Mouse (Mus musculus): Measurements from ENCODE around the gene Sh3rf3. TPM values are rescaled to one million over a fixed set of nuclear protein-coding genes. Genes with fewer than 3 reads are reported as not detected.

Sh3rf3 gene
- polyA plus RNA-seq, 1 experiment from 2014 or later, result 0.04 TPM

- peak overlapping the region; percentile 72; the same call in 1 of the 2 replicates for H3K27ac ChIP-seq (ENCODE audit: low read length)
- no peak overlapping the region for H3K4me3 ChIP-seq (ENCODE audit: low read depth, low read length)
- H3K9me3 ChIP-seq (replicated peaks; ENCODE audit: control insufficient read depth, low read length), result no peaks in the 10 kb centered on the region
- H3K27me3 ChIP-seq (ENCODE audit: control insufficient read depth, insufficient read depth, low read depth, low read length), result no peaks in the 10 kb centered on the region
- peak; percentile 85 for ATAC-seq (ENCODE audit: low read depth)
- H3K9ac ChIP-seq (ENCODE audit: low read depth, low read length), result no peak overlapping the region
- 20% methylated on average over 4 of the region's 4 CpGs for WGBS (ENCODE audit: insufficient replicate concordance)
- peaks cover 15% of the 10 kb centered on the region for H3K4me1 ChIP-seq (ENCODE audit: control insufficient read depth, low read depth, low read length)
- H3K36me3 ChIP-seq (ENCODE audit: control insufficient read depth, insufficient read depth), result no peaks in the 10 kb centered on the region
- 0 out of 2 replicates have a peak overlapping the region, but pooled peaks have one; percentile 6 for H3K4me2 ChIP-seq (ENCODE audit: low read depth, low read length)
Measured at GRCm38 (mm10) chr10:59162185-59162897, 349.2 kb downstream of the Sh3rf3 start.

GRCm38 (mm10) chr10:59166104-59166944 is 353.2 kb downstream of the Sh3rf3 start:
- Histone ChIP-seq H3K4me3 (ENCODE audit: low read depth, low read length) (peak overlapping the region; percentile 14; the same call in 1 of the 2 replicates), H3K9me3 (replicated peaks; ENCODE audit: control insufficient read depth, low read length) (no peaks in the 10 kb centered on the region), H3K27ac (ENCODE audit: low read length) (no peak overlapping the region), H3K9ac (ENCODE audit: low read depth, low read length) (0 out of 2 replicates have a peak overlapping the region, but pooled peaks have one; percentile 21), H3K4me2 (ENCODE audit: low read depth, low read length) (peak overlapping the region; percentile 35), H3K36me3 (ENCODE audit: control insufficient read depth, insufficient read depth) (no peaks in the 10 kb centered on the region), H3K27me3 (ENCODE audit: control insufficient read depth, insufficient read depth, low read depth, low read length) (no peaks in the 10 kb centered on the region), H3K4me1 (ENCODE audit: control insufficient read depth, low read depth, low read length) (peaks cover 15% of the 10 kb centered on the region)
- 43% methylated on average over 14 of the region's 14 CpGs for WGBS (ENCODE audit: insufficient replicate concordance)
- ATAC-seq (ENCODE audit: low read depth), result 0 out of 2 replicates have a peak, but pooled peaks have one; percentile 53

- H3K4me3 ChIP-seq (ENCODE audit: low read depth, low read length), result no peak overlapping the region
- H3K27ac ChIP-seq (ENCODE audit: low read length), result no peak overlapping the region
- 52% methylated on average over 3 of the region's 3 CpGs for WGBS (ENCODE audit: insufficient replicate concordance)
- no peaks in the 10 kb centered on the region for H3K36me3 ChIP-seq (ENCODE audit: control insufficient read depth, insufficient read depth)
- peaks cover 4% of the 10 kb centered on the region; the same call in 1 of the 2 replicates for H3K4me1 ChIP-seq (ENCODE audit: control insufficient read depth, low read depth, low read length)
- H3K9ac ChIP-seq (ENCODE audit: low read depth, low read length), result no peak overlapping the region
- no peak overlapping the region for H3K4me2 ChIP-seq (ENCODE audit: low read depth, low read length)
- no peaks in the 10 kb centered on the region for H3K9me3 ChIP-seq (replicated peaks; ENCODE audit: control insufficient read depth, low read length)
- ATAC-seq (ENCODE audit: low read depth), result no peak
- no peaks in the 10 kb centered on the region for H3K27me3 ChIP-seq (ENCODE audit: control insufficient read depth, insufficient read depth, low read depth, low read length)
Measured at GRCm38 (mm10) chr10:59171042-59171441, 357.9 kb downstream of the Sh3rf3 start.

DNA sequence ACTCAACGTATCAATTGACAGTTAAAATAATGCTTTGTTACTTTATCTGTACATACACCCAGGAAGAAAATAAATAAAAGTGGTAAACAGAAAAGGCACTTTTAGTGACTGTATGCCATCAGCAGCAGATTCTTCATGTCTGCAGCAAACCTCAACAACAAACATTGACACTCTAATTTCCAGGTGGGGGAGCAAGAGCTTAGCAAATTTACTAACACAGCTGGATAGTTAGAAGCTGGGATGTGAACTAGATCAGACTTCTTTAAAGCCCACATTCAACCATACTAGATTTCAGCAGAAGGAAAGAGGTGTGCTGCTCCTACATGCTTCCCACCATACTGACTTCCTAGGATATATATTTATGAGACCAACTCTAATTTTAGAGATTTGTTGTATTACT is 359.4 kb downstream of the Sh3rf3 start:
- ATAC-seq (ENCODE audit: low read depth), result no peak
- Histone ChIP-seq H3K9me3 (replicated peaks; ENCODE audit: control insufficient read depth, low read length) (no peaks in the 10 kb centered on the region), H3K27ac (ENCODE audit: low read length) (no peak overlapping the region), H3K4me2 (ENCODE audit: low read depth, low read length) (no peak overlapping the region), H3K4me1 (ENCODE audit: control insufficient read depth, low read depth, low read length) (no peaks in the 10 kb centered on the region; the same call in 1 of the 2 replicates), H3K4me3 (ENCODE audit: low read depth, low read length) (no peak overlapping the region), H3K27me3 (ENCODE audit: control insufficient read depth, insufficient read depth, low read depth, low read length) (no peaks in the 10 kb centered on the region), H3K9ac (ENCODE audit: low read depth, low read length) (no peak overlapping the region), H3K36me3 (ENCODE audit: control insufficient read depth, insufficient read depth) (no peaks in the 10 kb centered on the region)
- WGBS (ENCODE audit: insufficient replicate concordance), result 77% methylated on average over 1 of the region's 1 CpGs

DNA sequence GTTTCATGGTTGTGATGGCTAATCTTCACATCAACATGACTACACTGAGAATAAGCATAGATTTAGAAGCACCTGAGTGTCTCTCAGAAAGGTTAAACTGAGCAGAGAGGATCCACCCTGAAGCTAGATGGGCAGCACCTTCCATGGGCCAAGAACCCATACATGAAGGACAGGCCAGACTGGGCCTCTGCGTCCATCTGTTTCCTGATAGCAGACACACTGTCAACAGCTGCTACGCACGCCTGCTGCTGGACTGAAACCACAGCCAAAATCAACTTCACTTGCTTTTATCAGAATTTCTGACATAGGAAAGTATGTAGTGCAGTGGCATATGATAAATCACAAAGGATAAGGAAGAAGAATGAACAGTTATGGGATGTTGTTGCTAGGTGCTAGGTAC is 366.5 kb downstream of the Sh3rf3 start:
- Histone ChIP-seq H3K4me1 (ENCODE audit: control insufficient read depth, low read depth, low read length) (no peaks in the 10 kb centered on the region), H3K9me3 (replicated peaks; ENCODE audit: control insufficient read depth, low read length) (no peaks in the 10 kb centered on the region), H3K27ac (ENCODE audit: low read length) (no peak overlapping the region), H3K27me3 (ENCODE audit: control insufficient read depth, insufficient read depth, low read depth, low read length) (no peaks in the 10 kb centered on the region), H3K4me2 (ENCODE audit: low read depth, low read length) (no peak overlapping the region), H3K36me3 (ENCODE audit: control insufficient read depth, insufficient read depth) (no peaks in the 10 kb centered on the region), H3K9ac (ENCODE audit: low read depth, low read length) (no peak overlapping the region), H3K4me3 (ENCODE audit: low read depth, low read length) (no peak overlapping the region)
- ATAC-seq (ENCODE audit: low read depth), result no peak
- WGBS (ENCODE audit: insufficient replicate concordance), result 30% methylated on average over 3 of the region's 3 CpGs

DNA sequence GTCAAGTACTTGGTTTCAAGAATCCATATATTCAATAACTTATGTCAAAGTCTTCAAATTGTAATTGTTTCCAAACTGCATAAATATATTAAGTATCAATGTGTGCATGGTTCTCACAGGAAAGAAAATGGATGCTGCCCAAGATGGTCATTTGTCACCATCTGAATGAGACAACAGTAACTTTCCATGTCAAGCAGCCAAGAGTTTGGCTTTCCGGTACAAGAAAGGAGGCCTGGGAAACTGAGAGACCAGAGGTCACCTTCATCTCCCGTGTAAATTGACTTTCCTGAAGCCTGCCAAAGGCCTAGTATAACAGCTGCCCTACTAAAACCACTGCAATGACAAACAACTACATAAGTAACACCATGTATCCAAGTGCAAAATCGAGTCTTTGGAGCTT is 369.1 kb downstream of the Sh3rf3 start:
- H3K9me3 ChIP-seq (replicated peaks; ENCODE audit: control insufficient read depth, low read length), result no peaks in the 10 kb centered on the region
- H3K4me1 ChIP-seq (ENCODE audit: control insufficient read depth, low read depth, low read length), result no peaks in the 10 kb centered on the region
- H3K4me3 ChIP-seq (ENCODE audit: low read depth, low read length), result no peak overlapping the region
- no peak overlapping the region for H3K27ac ChIP-seq (ENCODE audit: low read length)
- no peaks in the 10 kb centered on the region for H3K27me3 ChIP-seq (ENCODE audit: control insufficient read depth, insufficient read depth, low read depth, low read length)
- WGBS (ENCODE audit: insufficient replicate concordance), result 45% methylated on average over 3 of the region's 3 CpGs
- no peaks in the 10 kb centered on the region for H3K36me3 ChIP-seq (ENCODE audit: control insufficient read depth, insufficient read depth)
- ATAC-seq (ENCODE audit: low read depth), result no peak
- no peak overlapping the region for H3K4me2 ChIP-seq (ENCODE audit: low read depth, low read length)
- H3K9ac ChIP-seq (ENCODE audit: low read depth, low read length), result no peak overlapping the region

Small RNA genes lying within 50 kb of the gene (microRNA-seq; reads per million reads assigned to microRNA genes)
- not detected for gene Gm27672

Other genes starting within 250 kb of the Sh3rf3 start
- not detected in 2 replicates for gene Edar, start 137.7 kb upstream of the Sh3rf3 start, polyA plus RNA-seq (2015; fragmentation: Nextera tagmentation; extraction: Ambion mirVana)
- not detected in 2 replicates for gene Gm17542, start 95.1 kb upstream of the Sh3rf3 start, polyA plus RNA-seq (2015; fragmentation: Nextera tagmentation; extraction: Ambion mirVana)

Data from liver, embryonic 16.5 days (tissue).